Mouse (Mus musculus) limb, embryonic 14.5 days (tissue): Measurements from ENCODE around the gene Hagh. TPM values are rescaled to one million over a fixed set of nuclear protein-coding genes. Genes with fewer than 3 reads are reported as not detected.
A peak's percentile ranks its signal among the peaks of the same experiment; 100 is the strongest.

Experiments
- ATAC-seq: fragments of 200-750 bp; cut with Nextera tagmentation; 2 replicates; pipeline ENCODE4 v1.8.0; 2017; ENCODE audit warnings: low read depth, moderate number of reproducible peaks, moderate TSS enrichment; ENCODE audit not compliant: low FRiP score
- DNase-seq: peaks from one replicate; pipeline ENCODE4 v3.0.0-alpha.2; 2015; ENCODE audit warnings: low spot score
- H3K27ac ChIP-seq: fragments of 300-500 bp; sonication (generic); replicated peaks from 2 replicates; pipeline ENCODE4 v1.5.1; 2014; ENCODE audit warnings: low read depth, mild to moderate bottlenecking, low read length, moderate library complexity, mixed read lengths
- H3K27me3 ChIP-seq: fragments of 300-500 bp; sonication (generic); 2 replicates; pipeline ENCODE4 v1.6.1; 2014; ENCODE audit warnings: low read length, mixed read lengths; ENCODE audit not compliant: control insufficient read depth, insufficient read depth
- H3K36me3 ChIP-seq: fragments of 300-500 bp; sonication (generic); 2 replicates; pipeline ENCODE4 v1.6.1; 2014; ENCODE audit warnings: mild to moderate bottlenecking, low read length, moderate library complexity, mixed read lengths; ENCODE audit not compliant: control insufficient read depth, insufficient read depth
- H3K4me1 ChIP-seq: fragments of 300-500 bp; sonication (generic); 2 replicates; pipeline ENCODE4 v1.6.1; 2014; ENCODE audit warnings: antibody characterized with exemption, low read length, mixed read lengths; ENCODE audit not compliant: control insufficient read depth, insufficient read depth
- H3K4me2 ChIP-seq: fragments of 300-500 bp; sonication (generic); replicated peaks from 2 replicates; pipeline ENCODE4 v1.6.1; 2014; ENCODE audit warnings: low read depth, mild to moderate bottlenecking, low read length, moderate library complexity; ENCODE audit not compliant: severe bottlenecking
- H3K4me3 ChIP-seq: fragments of 300-500 bp; sonication (generic); replicated peaks from 2 replicates; pipeline ENCODE4 v1.5.1; 2014; ENCODE audit warnings: low read length
- H3K9ac ChIP-seq: fragments of 300-500 bp; sonication (generic); 2 replicates; pipeline ENCODE4 v1.6.1; 2014; ENCODE audit warnings: mild to moderate bottlenecking, low read depth, low read length, moderate library complexity; ENCODE audit not compliant: severe bottlenecking
- H3K9me3 ChIP-seq: fragments of 300-500 bp; sonication (generic); 2 replicates; pipeline ENCODE4 v1.6.1; 2016; ENCODE audit warnings: low read length; ENCODE audit not compliant: control insufficient read depth
- POLR2A ChIP-seq: fragments of 200-500 bp; IDR thresholded peaks from 2 replicates; pipeline ENCODE4 v1.8.0; 2012; ENCODE audit warnings: inconsistent platforms, mild to moderate bottlenecking, moderate library complexity, borderline replicate concordance; ENCODE audit not compliant: insufficient read depth, insufficient read length; ENCODE audit errors: extremely low read depth
- WGBS: fragments of 180-500 bp; shearing (Covaris S2); extraction: QIAGEN DNeasy Blood & Tissue Kit; methylation state at CpG from one replicate; pipeline ENCODE4 v1.1.7; 2014; 5-methylcytosine and 5-hydroxymethylcytosine counted together
- polyA plus RNA-seq, 2 experiments: library from polyadenylated mRNA; depleted of rRNA in 1 of 2; stranded (reverse) in 1 of 2; unstranded in 1 of 2; fragments of >200 nt; fragmentation: Nextera tagmentation in 1 of 2; extraction: Ambion mirVana in 1 of 2; gene quantifications; 2 replicates each; pipeline versions ENCODE4 v1.2.1 to v1.2.3; 2012 to 2014

The Hagh gene
- polyA plus RNA-seq, 2 experiments: 25.7 to 35.4 TPM

DNA sequence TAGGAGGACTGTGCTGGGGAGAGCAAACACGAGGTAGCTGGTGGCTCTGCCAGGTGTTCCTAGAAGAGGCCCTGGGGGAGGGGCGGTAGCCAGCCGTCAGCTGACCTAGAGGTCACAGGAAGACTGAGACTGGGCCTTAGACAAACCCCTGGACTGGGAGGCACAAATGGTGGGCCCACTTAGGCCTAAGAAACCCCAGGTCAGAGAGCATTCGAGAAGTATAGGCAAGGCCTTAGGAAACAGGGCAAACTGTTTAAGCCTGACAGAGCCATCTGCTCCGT lies 38.1 kb downstream of the Hagh start:
- no peak overlapping the region for H3K27ac ChIP-seq
- ATAC-seq (no peak; the same call in 1 of the 2 replicates), DNase-seq (no peak)
- no peak overlapping the region for H3K4me3 ChIP-seq
- WGBS: 39% methylated on average over 5 of the region's 5 CpGs
- H3K9me3 ChIP-seq: no peaks in the 10 kb centered on the region
- H3K4me2 ChIP-seq: no peak overlapping the region
- H3K4me1 ChIP-seq: no peaks in the 10 kb centered on the region
- peaks cover 7% of the 10 kb centered on the region; the same call in 1 of the 2 replicates for H3K36me3 ChIP-seq
- H3K27me3 ChIP-seq: no peaks in the 10 kb centered on the region
- no peak for TF ChIP-seq POLR2A
- 0 out of 2 replicates have a peak overlapping the region, but pooled peaks have one; percentile 16 for H3K9ac ChIP-seq

DNA sequence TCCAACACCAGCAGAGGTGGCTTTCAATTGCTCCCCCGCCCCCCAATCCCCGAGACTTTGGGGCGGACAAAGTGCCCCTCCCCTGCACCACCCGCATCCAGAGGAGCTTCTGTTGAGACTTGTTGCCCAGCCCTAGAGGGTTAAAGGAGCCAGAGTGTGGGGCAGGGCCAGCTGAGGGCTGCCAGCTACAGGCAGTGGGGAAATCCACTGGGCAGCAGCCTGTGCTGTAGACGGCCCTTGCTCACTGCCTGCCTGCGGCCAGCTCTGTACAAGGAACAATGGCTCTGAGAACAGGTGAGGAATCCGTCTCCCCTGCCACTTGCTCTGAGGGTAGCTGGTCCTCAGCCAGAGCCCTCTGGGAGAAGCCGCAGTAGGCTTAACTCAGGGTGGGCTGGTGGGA lies 38.6 kb downstream of the Hagh start:
- 0 out of 2 replicates have a peak overlapping the region, but pooled peaks have one; percentile 16 for H3K9ac ChIP-seq
- no peak for TF ChIP-seq POLR2A
- H3K27ac ChIP-seq: no peak overlapping the region
- 69% methylated on average over 8 of the region's 8 CpGs for WGBS
- no peaks in the 10 kb centered on the region for H3K4me1 ChIP-seq
- peaks cover 11% of the 10 kb centered on the region for H3K36me3 ChIP-seq
- DNase-seq (no peak), ATAC-seq (no peak)
- no peak overlapping the region for H3K4me2 ChIP-seq
- H3K4me3 ChIP-seq: no peak overlapping the region
- no peaks in the 10 kb centered on the region for H3K9me3 ChIP-seq
- no peaks in the 10 kb centered on the region for H3K27me3 ChIP-seq

DNA sequence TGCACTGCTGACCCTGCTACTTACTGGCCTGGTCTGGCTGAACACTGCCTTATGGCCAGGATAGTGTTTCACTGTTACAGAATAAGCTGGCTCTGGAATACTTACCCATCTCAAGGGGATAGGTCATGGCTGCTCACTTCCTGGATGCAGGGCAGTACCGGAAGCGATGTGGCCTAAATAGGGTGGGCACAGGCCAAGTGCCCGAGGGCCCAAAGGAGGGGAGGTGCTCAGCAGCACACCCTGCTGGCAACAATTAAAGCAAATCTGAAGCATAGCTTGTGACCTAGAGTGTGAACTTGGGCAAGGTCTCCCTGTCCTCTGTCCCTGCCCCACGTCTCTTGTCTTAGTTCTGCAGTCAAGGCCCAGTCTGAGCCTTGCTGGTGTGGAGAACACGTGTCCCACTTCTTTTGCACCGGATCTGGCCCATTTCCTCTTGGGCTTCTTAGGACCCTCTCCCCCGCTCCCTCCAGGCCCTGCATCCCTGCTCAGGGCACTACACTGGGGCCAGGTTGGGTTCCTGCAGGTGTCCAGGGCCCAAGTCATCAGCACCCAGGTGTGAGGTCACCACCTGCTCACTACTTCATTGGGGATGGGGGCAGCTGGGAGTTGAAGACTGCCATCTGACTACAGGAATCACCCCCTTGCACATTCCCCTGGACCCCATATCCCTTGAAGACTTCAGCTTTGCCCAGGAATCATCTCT lies 41.9 kb downstream of the Hagh start:
- Histone ChIP-seq H3K36me3 (peaks cover 14% of the 10 kb centered on the region), H3K9ac (no peak overlapping the region), H3K4me2 (no peak overlapping the region), H3K4me3 (no peak overlapping the region), H3K27ac (no peak overlapping the region), H3K4me1 (peaks cover 5% of the 10 kb centered on the region; the same call in 1 of the 2 replicates), H3K9me3 (no peaks in the 10 kb centered on the region), H3K27me3 (no peaks in the 10 kb centered on the region)
- DNase-seq: no peak
- TF ChIP-seq POLR2A: no peak
- WGBS: 42% methylated on average over 7 of the region's 7 CpGs
- no peak for ATAC-seq

DNA sequence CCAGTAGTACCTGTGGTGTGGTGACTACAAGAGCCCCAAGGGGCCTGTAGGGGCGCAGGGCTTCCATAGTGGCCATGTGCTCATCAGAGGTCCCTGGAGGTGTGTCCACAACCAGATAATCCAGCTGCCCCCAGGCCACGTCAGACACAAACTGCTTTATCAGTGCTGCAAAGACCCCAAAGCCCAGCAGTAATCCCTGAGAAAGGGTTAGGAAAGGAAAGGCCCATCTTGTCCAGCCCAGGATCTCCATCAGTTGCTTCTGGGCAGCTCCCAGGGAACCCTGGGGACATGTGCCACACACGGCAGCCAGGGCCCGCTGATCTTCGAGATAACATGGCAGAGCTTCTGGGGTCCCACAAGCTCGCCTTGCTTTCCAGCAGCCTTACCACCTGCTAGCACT lies 44.4 kb downstream of the Hagh start:
- Histone ChIP-seq H3K4me2 (no peak overlapping the region), H3K9ac (no peak overlapping the region), H3K4me3 (no peak overlapping the region), H3K27me3 (no peaks in the 10 kb centered on the region), H3K9me3 (no peaks in the 10 kb centered on the region), H3K36me3 (peaks cover 17% of the 10 kb centered on the region), H3K27ac (no peak overlapping the region), H3K4me1 (peaks cover 15% of the 10 kb centered on the region)
- DNase-seq (no peak), ATAC-seq (no peak)
- TF ChIP-seq POLR2A: no peak
- WGBS: 87% methylated on average over 6 of the region's 6 CpGs

DNA sequence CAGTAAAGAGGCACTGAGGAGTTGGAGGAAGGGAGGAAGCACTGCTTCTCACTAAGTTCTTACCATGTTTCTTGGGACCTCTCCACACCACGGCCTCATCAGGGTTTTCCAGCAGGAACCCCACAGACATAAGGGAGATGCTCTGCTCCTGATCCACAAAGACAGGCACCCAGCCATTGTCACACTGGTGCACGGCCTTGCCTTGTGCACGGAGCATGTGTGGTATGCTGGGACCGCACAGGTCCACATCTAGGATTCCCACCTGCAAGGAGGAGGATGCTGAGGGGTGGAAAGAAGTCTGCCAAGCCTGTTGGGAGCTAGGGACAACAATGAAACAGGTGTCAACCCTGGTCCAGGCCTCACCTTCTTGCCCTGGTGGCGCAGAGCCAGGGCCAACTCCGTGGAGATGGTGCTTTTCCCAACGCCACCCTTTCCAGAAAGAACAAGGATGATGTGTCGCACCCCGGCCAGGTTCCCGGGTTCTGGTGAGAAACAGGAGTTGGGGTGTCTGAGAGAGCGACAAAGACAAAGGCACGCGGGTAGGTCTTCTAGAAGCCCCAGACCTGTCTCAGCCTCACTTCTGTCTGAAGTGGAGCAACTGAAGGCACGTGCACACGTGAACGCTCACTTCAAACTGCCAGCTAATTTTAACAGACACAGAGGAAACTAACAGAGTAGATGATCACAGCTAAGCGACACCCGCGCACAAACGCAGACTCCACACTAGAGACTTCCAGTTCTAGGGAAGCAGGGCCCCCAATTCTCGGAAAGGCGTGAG lies 45.6 kb downstream of the Hagh start:
- H3K36me3 ChIP-seq: peaks cover 28% of the 10 kb centered on the region

More for the DNA sequence above, 45.6 kb downstream of the Hagh start:
- ATAC-seq: no peak
- Histone ChIP-seq H3K4me2 (peak overlapping the region; percentile 90), H3K4me1 (peaks cover 15% of the 10 kb centered on the region), H3K9me3 (no peaks in the 10 kb centered on the region), H3K27ac (no peak overlapping the region; the same call in 1 of the 2 replicates), H3K4me3 (peak overlapping the region; percentile 78), H3K9ac (peak overlapping the region; percentile 66), H3K27me3 (no peaks in the 10 kb centered on the region)
- TF ChIP-seq POLR2A: no peak
- DNase-seq: no peak
- WGBS: 23% methylated on average over 22 of the region's 22 CpGs
